Mouse (Mus musculus) liver, embryonic 14.5 days (tissue): ENCODE measurements at regions not wholly inside any gene's neighbourhood (a gene's known extent, or its start where the extent isn't known, plus 50 kb on each side); places are given as distances from the start of the nearest gene placed in this dataset.
A peak's percentile ranks its signal among the peaks of the same experiment; 100 is the strongest.

Source experiments
- ATAC-seq: fragments of 200-750 bp; cut with Nextera tagmentation; 2 replicates; pipeline ENCODE4 v1.8.0; 2017; ENCODE audit warnings: moderate number of reproducible peaks, mild to moderate bottlenecking, moderate library complexity; ENCODE audit not compliant: insufficient read depth
- DNase-seq, 3 experiments: peaks; one replicate each; pipeline ENCODE4 v3.0.0-alpha.2; 2012 to 2013; ENCODE audit warnings: low read depth in 3 of 3, low spot score in 3 of 3
- H3K27ac ChIP-seq: fragments of 300-500 bp; sonication (generic); 2 replicates; pipeline ENCODE4 v1.5.1; 2014; ENCODE audit warnings: moderate library complexity, mild to moderate bottlenecking, control low read depth, inconsistent platforms
- H3K27me3 ChIP-seq: fragments of 300-500 bp; sonication (generic); 2 replicates; pipeline ENCODE4 v1.6.1; 2014; ENCODE audit warnings: mild to moderate bottlenecking, low read length, moderate library complexity; ENCODE audit not compliant: control insufficient read depth, insufficient read depth
- H3K36me3 ChIP-seq: fragments of 300-500 bp; sonication (generic); replicated peaks from 2 replicates; pipeline ENCODE4 v1.6.1; 2014; ENCODE audit warnings: low read depth; ENCODE audit not compliant: control insufficient read depth, insufficient read depth
- H3K4me1 ChIP-seq, 2 experiments: fragments of 200-500 bp in 1 of 2; fragments of 300-500 bp in 1 of 2; sonication (generic) in 1 of 2; replicated peaks; 2 replicates each; pipeline ENCODE4 v1.6.1; 2012 to 2014; ENCODE audit warnings: antibody characterized with exemption in 1 of 2, inconsistent platforms in 1 of 2, low read length in 1 of 2; ENCODE audit not compliant: control insufficient read depth in 2 of 2, insufficient read depth in 2 of 2
- H3K4me2 ChIP-seq: fragments of 300-500 bp; sonication (generic); 2 replicates; pipeline ENCODE4 v1.6.1; 2014; ENCODE audit warnings: low read depth, mild to moderate bottlenecking, control low read depth, moderate library complexity
- H3K4me3 ChIP-seq, 2 experiments: fragments of 200-500 bp in 1 of 2; fragments of 300-500 bp in 1 of 2; sonication (generic) in 1 of 2; 2 replicates each; pipeline ENCODE4 v1.5.1; 2012 to 2014; ENCODE audit warnings: low read depth in 2 of 2, low read length in 2 of 2, mild to moderate bottlenecking in 2 of 2, control low read depth in 1 of 2, inconsistent platforms in 1 of 2, moderate library complexity in 1 of 2; ENCODE audit not compliant: insufficient read depth in 1 of 2
- H3K9ac ChIP-seq: fragments of 300-500 bp; sonication (generic); replicated peaks from 2 replicates; pipeline ENCODE4 v1.6.1; 2014; ENCODE audit warnings: mild to moderate bottlenecking, control low read depth, moderate library complexity
- H3K9me3 ChIP-seq: fragments of 300-500 bp; sonication (generic); 2 replicates; pipeline ENCODE4 v1.6.1; 2016; ENCODE audit warnings: low read length, mixed read lengths; ENCODE audit not compliant: control insufficient read depth
- CTCF ChIP-seq: IDR thresholded peaks from 2 replicates; pipeline ENCODE4 v1.5.1; 2016; ENCODE audit warnings: antibody characterized with exemption, low read depth, control low read depth
- EP300 ChIP-seq: IDR thresholded peaks from 2 replicates; pipeline ENCODE4 v1.6.1; 2016; ENCODE audit warnings: antibody characterized with exemption, low read depth
- WGBS: fragments of 180-500 bp; shearing (Covaris S2); extraction: QIAGEN DNeasy Blood & Tissue Kit; methylation state at CpG from one replicate; pipeline ENCODE4 v1.1.7; 2014; ENCODE audit not compliant: insufficient replicate concordance; 5-methylcytosine and 5-hydroxymethylcytosine counted together

DNA sequence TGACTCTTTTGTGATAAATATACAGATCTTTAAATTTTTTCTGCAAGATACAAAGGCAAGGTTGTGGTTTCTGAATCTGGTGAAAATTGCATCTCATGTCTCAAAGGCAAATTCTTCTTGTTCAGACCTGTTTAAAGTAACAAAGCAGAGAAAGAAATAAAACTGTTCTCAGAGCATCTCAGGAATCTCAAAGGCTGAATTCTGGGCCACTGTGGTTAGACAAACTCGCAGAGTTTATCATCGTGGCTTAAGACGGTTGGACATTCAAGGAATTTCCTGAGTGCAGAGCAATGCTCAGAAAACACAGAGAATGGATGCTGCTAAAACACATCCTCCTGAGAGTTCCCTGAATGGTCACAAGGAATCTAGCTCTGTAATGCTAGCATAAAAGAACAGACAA, 429.5 kb upstream of the Pbx1 start:
- H3K4me2 ChIP-seq = no peak overlapping the region
- H3K36me3 ChIP-seq = no peaks in the 10 kb centered on the region
- 17% methylated on average over 3 of the region's 3 CpGs for WGBS
- no peak overlapping the region for H3K4me3 ChIP-seq
- no peak overlapping the region for H3K9ac ChIP-seq
- no peak for DNase-seq
- ATAC-seq = no peak
- no peak for TF ChIP-seq CTCF
- no peak for TF ChIP-seq EP300
- H3K27ac ChIP-seq = no peak overlapping the region
- H3K9me3 ChIP-seq = no peaks in the 10 kb centered on the region
- H3K27me3 ChIP-seq = no peaks in the 10 kb centered on the region
- no peaks in the 10 kb centered on the region for H3K4me1 ChIP-seq

DNA sequence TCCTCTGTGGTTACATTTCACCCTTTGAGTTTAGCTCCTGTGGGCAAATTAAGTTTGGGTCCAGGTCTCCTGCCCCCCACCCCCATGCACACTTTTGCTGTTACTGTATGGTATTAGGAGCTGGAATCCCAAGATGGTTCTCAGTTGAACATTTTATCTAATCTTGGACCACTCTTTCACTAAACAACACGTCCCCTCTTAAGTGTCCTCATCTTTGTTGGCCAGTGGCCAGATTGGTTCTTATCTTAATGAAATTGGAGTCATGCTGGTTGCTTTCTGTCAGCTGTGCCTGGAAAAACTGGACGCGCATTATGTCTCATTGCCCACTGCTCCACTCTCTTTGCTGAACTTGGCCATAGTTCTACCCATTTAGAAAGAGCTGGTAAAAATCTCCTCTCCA, 391.1 kb upstream of the Pbx1 start:
- no peak overlapping the region for H3K9ac ChIP-seq
- WGBS = 60% methylated on average over 3 of the region's 3 CpGs

DNA sequence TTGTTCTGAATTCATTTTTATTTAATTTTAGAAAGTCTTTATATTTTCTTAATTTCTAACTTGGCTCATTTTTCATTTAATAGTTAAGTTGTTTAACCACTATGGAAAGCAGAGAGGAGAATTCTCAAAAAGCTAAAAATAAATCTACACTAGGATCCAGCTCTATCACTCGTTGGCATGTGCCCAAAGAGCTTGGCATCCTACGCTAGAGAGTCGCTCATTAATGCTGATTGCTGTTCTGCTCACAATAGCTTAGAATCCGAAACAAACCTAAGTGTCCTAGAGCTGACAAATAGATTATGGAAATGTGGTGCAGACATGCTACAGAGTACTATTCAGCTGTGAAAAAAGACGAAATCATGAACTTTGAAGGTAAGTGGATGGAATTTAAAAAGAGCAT, 386.3 kb upstream of the Pbx1 start:
- H3K9ac ChIP-seq = no peak overlapping the region
- 62% methylated on average over 5 of the region's 5 CpGs for WGBS
- ATAC-seq (no peak), DNase-seq (no peak)
- H3K27ac ChIP-seq = no peak overlapping the region
- TF ChIP-seq CTCF (no peak), EP300 (no peak)
- no peaks in the 10 kb centered on the region for H3K9me3 ChIP-seq
- no peak overlapping the region for H3K4me2 ChIP-seq
- H3K4me3 ChIP-seq = no peak overlapping the region
- H3K4me1 ChIP-seq = no peaks in the 10 kb centered on the region
- H3K27me3 ChIP-seq = no peaks in the 10 kb centered on the region
- no peaks in the 10 kb centered on the region for H3K36me3 ChIP-seq

More for the DNA sequence above, 391.1 kb upstream of the Pbx1 start:
- H3K4me3 ChIP-seq = no peak overlapping the region
- H3K36me3 ChIP-seq = no peaks in the 10 kb centered on the region
- DNase-seq (no peak), ATAC-seq (no peak)
- TF ChIP-seq CTCF = no peak
- no peak for TF ChIP-seq EP300
- H3K27me3 ChIP-seq = no peaks in the 10 kb centered on the region
- H3K4me2 ChIP-seq = no peak overlapping the region
- no peaks in the 10 kb centered on the region for H3K4me1 ChIP-seq
- no peaks in the 10 kb centered on the region for H3K9me3 ChIP-seq
- no peak overlapping the region for H3K27ac ChIP-seq

DNA sequence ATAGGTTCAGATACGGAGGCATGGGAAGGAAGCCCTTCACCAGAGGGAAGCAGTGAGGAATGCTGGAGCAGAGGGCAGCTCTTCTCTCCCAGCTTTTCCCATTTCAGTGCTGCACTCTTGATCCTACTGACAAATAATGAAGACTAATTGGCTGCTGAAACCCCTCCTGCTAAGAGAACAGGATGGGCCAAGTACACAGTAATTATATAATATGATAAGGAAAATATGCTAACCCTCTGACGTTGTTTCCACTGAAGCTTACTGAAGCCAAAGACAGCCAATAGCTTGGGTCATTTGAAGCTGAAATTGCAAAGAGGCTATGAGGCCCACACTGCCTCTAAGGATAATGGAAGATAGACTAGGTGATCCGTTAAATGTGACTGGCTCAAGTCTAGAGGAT, 375.0 kb upstream of the Pbx1 start:
- H3K4me2 ChIP-seq = no peak overlapping the region
- H3K27ac ChIP-seq = no peak overlapping the region
- WGBS = 49% methylated on average over 3 of the region's 3 CpGs
- no peak overlapping the region for H3K4me3 ChIP-seq
- no peaks in the 10 kb centered on the region; a peak in 1 of 4 replicates for H3K4me1 ChIP-seq
- no peaks in the 10 kb centered on the region for H3K27me3 ChIP-seq
- no peak for DNase-seq
- ATAC-seq = no peak
- no peak overlapping the region for H3K9ac ChIP-seq
- no peaks in the 10 kb centered on the region for H3K9me3 ChIP-seq
- TF ChIP-seq CTCF (no peak), EP300 (no peak)
- no peaks in the 10 kb centered on the region for H3K36me3 ChIP-seq

DNA sequence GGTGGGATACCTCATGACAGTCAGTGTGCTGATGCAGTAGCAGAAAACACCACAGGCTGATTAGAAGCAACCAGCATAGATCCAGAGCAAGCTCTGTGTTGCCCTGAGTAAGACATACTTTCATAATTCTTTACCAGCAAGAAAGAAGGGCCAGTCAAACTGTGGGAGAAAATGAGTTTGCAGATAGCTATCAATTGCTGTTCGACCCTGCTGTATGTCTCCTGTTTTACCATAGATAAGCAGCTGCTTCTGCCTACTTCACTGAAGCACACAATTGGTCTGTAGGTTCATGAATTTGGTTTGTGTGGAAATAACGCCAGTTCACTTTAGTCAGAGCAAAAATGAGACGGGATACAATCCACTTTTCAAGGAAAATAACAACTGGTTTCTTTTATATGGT, 373.4 kb upstream of the Pbx1 start:
- DNase-seq (no peak), ATAC-seq (peak; percentile 59; the same call in 1 of the 2 replicates)
- no peaks in the 10 kb centered on the region for H3K9me3 ChIP-seq
- H3K4me1 ChIP-seq = no peaks in the 10 kb centered on the region; a peak in 1 of 4 replicates
- no peak overlapping the region for H3K9ac ChIP-seq
- WGBS = 13% methylated on average over 3 of the region's 3 CpGs
- H3K36me3 ChIP-seq = no peaks in the 10 kb centered on the region
- no peaks in the 10 kb centered on the region for H3K27me3 ChIP-seq
- H3K4me2 ChIP-seq = no peak overlapping the region
- no peak overlapping the region for H3K4me3 ChIP-seq
- H3K27ac ChIP-seq = no peak overlapping the region
- TF ChIP-seq CTCF (no peak), EP300 (0 out of 2 replicates have a peak, but pooled peaks have one; percentile 23)

DNA sequence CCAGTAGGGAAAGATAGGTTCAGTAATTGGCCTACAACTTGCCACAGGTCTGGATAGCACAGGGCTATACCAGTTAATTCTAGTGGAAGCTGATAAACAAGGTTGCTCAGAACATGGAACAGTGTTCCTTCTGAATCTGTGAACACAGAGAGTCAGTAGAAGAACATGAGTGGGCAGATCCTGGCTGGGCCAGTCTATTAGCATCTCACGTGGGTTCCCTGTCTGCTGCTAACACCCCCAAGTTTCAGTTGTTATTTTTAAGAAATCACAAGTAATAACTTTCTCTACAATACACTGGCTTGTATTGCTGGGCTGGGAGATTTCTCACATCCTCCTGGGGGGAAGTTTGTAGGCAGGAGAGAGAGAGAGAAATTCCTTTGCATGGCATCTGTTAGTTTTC, 369.0 kb upstream of the Pbx1 start:
- DNase-seq = no peak
- WGBS = 66% methylated on average over 1 of the region's 1 CpGs
- Histone ChIP-seq H3K4me3 (no peak overlapping the region), H3K27me3 (no peaks in the 10 kb centered on the region), H3K4me1 (no peaks in the 10 kb centered on the region; a peak in 1 of 4 replicates), H3K9ac (no peak overlapping the region), H3K27ac (no peak overlapping the region), H3K36me3 (no peaks in the 10 kb centered on the region), H3K4me2 (no peak overlapping the region), H3K9me3 (no peaks in the 10 kb centered on the region)
- TF ChIP-seq CTCF (no peak), EP300 (no peak)
- ATAC-seq = no peak
